Mouse (Mus musculus) liver, adult 2 months (tissue): ENCODE measurements at regions not wholly inside any gene's neighbourhood (a gene's known extent, or its start where the extent isn't known, plus 50 kb on each side); places are given as distances from the start of the nearest gene placed in this dataset.

ENCODE experiments used
- DNase-seq: peaks from one replicate; pipeline ENCODE4 v3.0.0-alpha.2; 2011; ENCODE audit warnings: low read depth, low spot score; ENCODE audit errors: extremely low read depth
- H3K27ac ChIP-seq: fragments of 200-500 bp; replicated peaks from 2 replicates; pipeline ENCODE4 v1.5.1; 2012; ENCODE audit warnings: low read depth, mild to moderate bottlenecking, control low read depth, inconsistent platforms, low read length; ENCODE audit not compliant: insufficient read depth
- H3K27me3 ChIP-seq: fragments of 200-500 bp; 2 replicates; pipeline ENCODE4 v1.6.1; 2012; ENCODE audit warnings: mild to moderate bottlenecking, moderate library complexity, low read length, inconsistent platforms; ENCODE audit not compliant: control insufficient read depth, insufficient read depth
- H3K36me3 ChIP-seq: fragments of 200-500 bp; 2 replicates; pipeline ENCODE4 v1.6.1; 2012; ENCODE audit warnings: low read length, inconsistent platforms; ENCODE audit not compliant: control insufficient read depth, insufficient read depth
- H3K4me1 ChIP-seq: fragments of 200-500 bp; 2 replicates; pipeline ENCODE4 v1.6.1; 2011; ENCODE audit warnings: low read length; ENCODE audit not compliant: control insufficient read depth, insufficient read depth
- H3K4me3 ChIP-seq: fragments of 200-500 bp; 2 replicates; pipeline ENCODE4 v1.5.1; 2011; ENCODE audit warnings: low read depth, mild to moderate bottlenecking, control low read depth, low read length, moderate library complexity; ENCODE audit not compliant: insufficient read depth
- H3K79me2 ChIP-seq: fragments of 200-500 bp; 2 replicates; pipeline ENCODE4 v1.6.1; 2012; ENCODE audit warnings: inconsistent platforms, mild to moderate bottlenecking, low read length, moderate library complexity; ENCODE audit not compliant: control insufficient read depth, insufficient read depth
- H3K9ac ChIP-seq: fragments of 200-500 bp; 2 replicates; pipeline ENCODE4 v1.6.1; 2012; ENCODE audit warnings: low read depth, mild to moderate bottlenecking, control low read depth, inconsistent platforms, low read length
- CTCF ChIP-seq: fragments of 200-500 bp; IDR thresholded peaks from 2 replicates; pipeline ENCODE4 v1.5.1; 2011; ENCODE audit warnings: low read depth, low read length, control low read depth
- POLR2A ChIP-seq: fragments of 200-500 bp; IDR thresholded peaks from 2 replicates; pipeline ENCODE4 v1.6.1; 2011; ENCODE audit warnings: low read length, control low read depth; ENCODE audit not compliant: insufficient read depth; ENCODE audit errors: extremely low read depth
- WGBS: fragments of 180-500 bp; shearing (Covaris S2); methylation state at CpG from one replicate; pipeline ENCODE4 v1.1.7; 2018; 5-methylcytosine and 5-hydroxymethylcytosine counted together

GRCm38 (mm10) chr1:190009466-190009865, 87.3 kb upstream of the Smyd2 start:
- H3K36me3 ChIP-seq, result no peaks in the 10 kb centered on the region
- H3K9ac ChIP-seq, result no peak overlapping the region
- 82% methylated on average over 6 of the region's 6 CpGs for WGBS
- no peaks in the 10 kb centered on the region for H3K4me1 ChIP-seq
- H3K27me3 ChIP-seq, result no peaks in the 10 kb centered on the region
- DNase-seq, result no peak
- H3K79me2 ChIP-seq, result no peaks in the 10 kb centered on the region
- no peak for TF ChIP-seq POLR2A
- no peak for TF ChIP-seq CTCF
- H3K27ac ChIP-seq, result no peak overlapping the region
- H3K4me3 ChIP-seq, result no peak overlapping the region

- Histone ChIP-seq H3K9ac (no peak overlapping the region), H3K4me1 (no peaks in the 10 kb centered on the region), H3K27me3 (no peaks in the 10 kb centered on the region), H3K36me3 (no peaks in the 10 kb centered on the region), H3K27ac (no peak overlapping the region), H3K4me3 (no peak overlapping the region), H3K79me2 (no peaks in the 10 kb centered on the region)
- DNase-seq, result no peak
- 83% methylated on average over 7 of the region's 7 CpGs for WGBS
- TF ChIP-seq CTCF (no peak), POLR2A (no peak)
Observed at GRCm38 (mm10) chr1:190007271-190007670, 85.1 kb upstream of the Smyd2 start.

- H3K79me2 ChIP-seq, result no peaks in the 10 kb centered on the region
- H3K36me3 ChIP-seq, result no peaks in the 10 kb centered on the region
- TF ChIP-seq POLR2A (no peak), CTCF (no peak)
- no peaks in the 10 kb centered on the region for H3K27me3 ChIP-seq
- H3K4me1 ChIP-seq, result no peaks in the 10 kb centered on the region
- WGBS, result 85% methylated on average over 4 of the region's 4 CpGs
- DNase-seq, result no peak
- H3K4me3 ChIP-seq, result no peak overlapping the region
- H3K9ac ChIP-seq, result no peak overlapping the region
- H3K27ac ChIP-seq, result no peak overlapping the region
Observed at GRCm38 (mm10) chr1:190001084-190001483, 78.9 kb upstream of the Smyd2 start.

- H3K27me3 ChIP-seq, result no peaks in the 10 kb centered on the region
Observed at GRCm38 (mm10) chr1:189993706-189994105, 71.5 kb upstream of the Smyd2 start.

GRCm38 (mm10) chr1:189993221-189993620, 71.1 kb upstream of the Smyd2 start:
- peak; percentile 86 for DNase-seq
- no peaks in the 10 kb centered on the region for H3K4me1 ChIP-seq
- H3K4me3 ChIP-seq, result no peak overlapping the region
- no peaks in the 10 kb centered on the region for H3K36me3 ChIP-seq
- no peak overlapping the region for H3K9ac ChIP-seq
- H3K27me3 ChIP-seq, result no peaks in the 10 kb centered on the region
- 62% methylated on average over 3 of the region's 3 CpGs for WGBS
- TF ChIP-seq POLR2A (no peak), CTCF (no peak)
- no peaks in the 10 kb centered on the region for H3K79me2 ChIP-seq
- no peak overlapping the region for H3K27ac ChIP-seq

More at GRCm38 (mm10) chr1:189993706-189994105, 71.5 kb upstream of the Smyd2 start:
- H3K9ac ChIP-seq, result no peak overlapping the region
- H3K27ac ChIP-seq, result no peak overlapping the region
- H3K79me2 ChIP-seq, result no peaks in the 10 kb centered on the region
- no peaks in the 10 kb centered on the region for H3K36me3 ChIP-seq
- H3K4me1 ChIP-seq, result no peaks in the 10 kb centered on the region
- 57% methylated on average over 5 of the region's 5 CpGs for WGBS
- DNase-seq, result no peak
- no peak overlapping the region for H3K4me3 ChIP-seq
- TF ChIP-seq POLR2A, result no peak
- no peak for TF ChIP-seq CTCF

GRCm38 (mm10) chr1:189991089-189991488, 68.9 kb upstream of the Smyd2 start:
- Histone ChIP-seq H3K79me2 (no peaks in the 10 kb centered on the region), H3K36me3 (no peaks in the 10 kb centered on the region), H3K4me3 (no peak overlapping the region), H3K27me3 (no peaks in the 10 kb centered on the region), H3K4me1 (peaks cover 1% of the 10 kb centered on the region; the same call in 1 of the 2 replicates), H3K27ac (no peak overlapping the region), H3K9ac (no peak overlapping the region)
- WGBS, result 94% methylated on average over 3 of the region's 3 CpGs
- no peak for DNase-seq
- no peak for TF ChIP-seq CTCF
- TF ChIP-seq POLR2A, result no peak
